Mouse (Mus musculus) brain, embryonic 14.5 days (tissue): ENCODE data around the gene Tgfb1i1.

ENCODE experiments used
- CTCF ChIP-seq: fragments of 200-500 bp; IDR thresholded peaks from 2 replicates; pipeline ENCODE4 v1.5.1; 2012; ENCODE audit warnings: inconsistent platforms, mild to moderate bottlenecking, moderate library complexity, borderline replicate concordance; ENCODE audit not compliant: insufficient read depth, insufficient read length; ENCODE audit errors: extremely low read depth
- POLR2A ChIP-seq: fragments of 200-500 bp; IDR thresholded peaks from 2 replicates; pipeline ENCODE4 v1.6.1; 2012; ENCODE audit warnings: mild to moderate bottlenecking, inconsistent platforms, borderline replicate concordance; ENCODE audit not compliant: poor library complexity, insufficient read depth, insufficient read length, severe bottlenecking; ENCODE audit errors: extremely low read depth

DNA sequence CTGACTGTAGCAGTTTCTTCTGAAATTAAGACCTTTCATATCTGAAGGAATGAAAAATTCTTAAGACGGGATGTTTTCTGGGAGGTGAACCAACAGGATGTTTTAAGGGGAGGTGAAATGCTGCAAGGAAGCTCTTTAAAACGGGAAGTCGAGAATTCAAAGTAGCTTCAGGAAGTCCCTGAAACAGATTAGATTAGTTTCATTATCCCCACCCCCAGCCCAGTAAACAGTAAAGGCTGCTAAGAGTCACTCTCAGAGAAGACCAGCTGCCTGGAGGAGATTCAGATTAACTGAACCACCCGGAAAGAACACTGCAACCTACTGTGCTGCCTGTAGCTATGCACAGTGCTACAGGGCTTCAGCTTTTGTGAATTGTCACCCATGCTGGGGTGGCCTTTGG is 26.7 kb upstream of the Tgfb1i1 start:
- TF ChIP-seq POLR2A (no peak), CTCF (no peak)
